Mouse (Mus musculus): ENCODE results near the gene Sfpq.

- no peak for TF ChIP-seq USF1 (IDR thresholded peaks at IDR 0.05; ENCODE audit: low read depth)
- TF ChIP-seq CTCF (IDR thresholded peaks at IDR 0.05; ENCODE audit: control insufficient read depth, insufficient read depth, insufficient read length), result no peak
- TF ChIP-seq MAX (IDR thresholded peaks at IDR 0.05), result no peak
- no peak for TF ChIP-seq MYOD1 (IDR thresholded peaks at IDR 0.05; ENCODE audit: control insufficient read depth, insufficient read length, low read depth)
- no peak for TF ChIP-seq MYOG (IDR thresholded peaks at IDR 0.05; ENCODE audit: control insufficient read depth, extremely low read depth, insufficient read length)
Measured at GRCm38 (mm10) chr4:126992356-126992755, 28.8 kb upstream of the Sfpq start.

Data from C2C12 (cell line).